Mouse (Mus musculus) olfactory bulb, adult 2 months (tissue): ENCODE results near the gene Elmsan1.

ENCODE experiments used
- CTCF ChIP-seq: fragments of 200-500 bp; IDR thresholded peaks from 2 replicates; pipeline ENCODE4 v1.5.1; 2012; ENCODE audit warnings: low read depth, mild to moderate bottlenecking, low read length, moderate library complexity; ENCODE audit not compliant: insufficient read depth
- POLR2A ChIP-seq: fragments of 200-500 bp; IDR thresholded peaks from 2 replicates; pipeline ENCODE4 v1.6.1; 2012; ENCODE audit warnings: mild to moderate bottlenecking, low read depth, low read length, moderate library complexity; ENCODE audit not compliant: insufficient read depth

GRCm38 (mm10) chr12:84206525-84206924 is 12.2 kb downstream of the Elmsan1 start:
- no peak for TF ChIP-seq POLR2A
- no peak for TF ChIP-seq CTCF
